In genomic region chr2:155989085-155989484, GRCm38 (mm10) we compare ENCODE assay signal across 11 mouse cellular contexts. TPM values are rescaled to one million over a fixed set of nuclear protein-coding genes. Genes with fewer than 3 reads are reported as not detected.
DNase-seq lines count a peak whose midpoint lies in the region; ATAC-seq lines count a peak whose summit lies in the region.
"Had no signal": no experiment of that assay in that cellular context is flagged by ENCODE, and none has a peak within 500 bp of the region (broad histone marks: within the 10 kb centered on the region; RNA-seq: fewer than 3 reads in every experiment).

No protein-coding gene starts in this region.

- no peaks in the 10 kb centered on the region for H3K9me3 ChIP-seq in intestine, embryonic 15.5 days
- H3K9me3 ChIP-seq: hindbrain, embryonic 12.5 days had no signal

- peak; percentile 3 for DNase-seq in embryo, embryonic 11 days
- DNase-seq in embryo, embryonic 10.5 days (ENCODE audit: low spot score), result no peak
- DNase-seq in spleen, postnatal 14 days (ENCODE audit: low spot score in 2 of 2), result peak; percentile 30 to 37
- no peak for DNase-seq in spleen, adult 12 weeks (ENCODE audit: low spot score)
- DNase-seq in spleen, postnatal 4 days (ENCODE audit: low spot score in 2 of 2), result peak; percentile 75 to 80
- no peak for DNase-seq in urinary bladder, postnatal 4 days (ENCODE audit: low spot score in 2 of 2)
- DNase-seq in left cerebral cortex, postnatal 36 days (ENCODE audit: low spot score in 2 of 2), result no peak
- DNase-seq: right cerebral cortex, postnatal 25 days had no signal

- H3K36me3 ChIP-seq in intestine, embryonic 15.5 days, result peaks cover 51% of the 10 kb centered on the region

- H3K4me1 ChIP-seq in intestine, embryonic 15.5 days (replicated peaks), result no peaks in the 10 kb centered on the region
- H3K4me1 ChIP-seq: hindbrain, embryonic 12.5 days had no signal

- H3K27me3 ChIP-seq in intestine, embryonic 15.5 days (replicated peaks), result no peaks in the 10 kb centered on the region
- H3K27me3 ChIP-seq: hindbrain, embryonic 12.5 days had no signal

- WGBS in intestine, embryonic 15.5 days, result 49% methylated on average over 4 of the region's 4 CpGs

- no peak overlapping the region for H3K4me3 ChIP-seq in intestine, embryonic 15.5 days (replicated peaks)
- H3K4me3 ChIP-seq: hindbrain, embryonic 12.5 days had no signal

- ATAC-seq in intestine, embryonic 15.5 days, result peak; percentile 64

- H3K27ac ChIP-seq in intestine, embryonic 15.5 days, result no peak overlapping the region
- H3K27ac ChIP-seq: hindbrain, embryonic 12.5 days had no signal

- intact Hi-C loops in left cerebral cortex, postnatal 36 days (cut with DNase I), result no loop called here

- no peak overlapping the region for H3K9ac ChIP-seq in intestine, embryonic 15.5 days
- H3K9ac ChIP-seq: hindbrain, embryonic 12.5 days had no signal

- H3K4me2 ChIP-seq in intestine, embryonic 15.5 days (replicated peaks), result no peak overlapping the region
- H3K4me2 ChIP-seq: hindbrain, embryonic 12.5 days had no signal

RNA-seq across cellular contexts. Expression of gene 6430550D23Rik, which starts 18.7 kb away (rescaled TPM):
- polyA plus RNA-seq in intestine, embryonic 15.5 days (2015; fragmentation: Nextera tagmentation; extraction: Ambion mirVana), result 0.99 and 1.2 TPM in 2 replicates
- total RNA-seq in left cerebral cortex, postnatal 36 days (2021), result 1 to 10 TPM; 1.5 to 1.6 TPM

RNA-seq across cellular contexts. Expression of gene Ergic3, which starts 18.8 kb away (rescaled TPM):
- 209 and 252 TPM in 2 replicates for polyA plus RNA-seq in intestine, embryonic 15.5 days (2015; fragmentation: Nextera tagmentation; extraction: Ambion mirVana)
- total RNA-seq in left cerebral cortex, postnatal 36 days (2021), result 100 to 1,000 TPM; 195 to 222 TPM

RNA-seq across cellular contexts. Expression of gene Cep250, which starts 32.8 kb away (rescaled TPM):
- polyA plus RNA-seq in intestine, embryonic 15.5 days (2015; fragmentation: Nextera tagmentation; extraction: Ambion mirVana), result 17.0 and 18.1 TPM in 2 replicates
- 10 to 100 TPM; 18.3 to 20.4 TPM for total RNA-seq in left cerebral cortex, postnatal 36 days (2021)

RNA-seq across cellular contexts. Expression of gene Gdf5, which starts 43.9 kb away (rescaled TPM):
- 1.2 TPM in 2 replicates for polyA plus RNA-seq in intestine, embryonic 15.5 days (2015; fragmentation: Nextera tagmentation; extraction: Ambion mirVana)
- total RNA-seq in left cerebral cortex, postnatal 36 days (2021), result under 1 TPM in 1 of 2 experiments, not detected in 1; 0.27 TPM

RNA-seq across cellular contexts. Expression of gene Gm15557, which starts 48.6 kb away (rescaled TPM):
- not detected in 2 replicates for polyA plus RNA-seq in intestine, embryonic 15.5 days (2015; fragmentation: Nextera tagmentation; extraction: Ambion mirVana)
- total RNA-seq in left cerebral cortex, postnatal 36 days (2021), result not detected
- total RNA-seq: layer of hippocampus, postnatal 14 days had no signal
- polyA plus RNA-seq: hindbrain, embryonic 12.5 days had no signal

Comparison
In these comparisons a context has a peak if more than half of its experiments do, and no peak if none do; other contexts are left out.
1. DNase-seq: peak in embryo, embryonic 11 days (single experiment), spleen, postnatal 14 days (2 of 2) and spleen, postnatal 4 days (2 of 2); none in embryo, embryonic 10.5 days (single experiment), spleen, adult 12 weeks (single experiment), urinary bladder, postnatal 4 days (0 of 2) and left cerebral cortex, postnatal 36 days (0 of 2).